Mouse (Mus musculus): ENCODE measurements around the gene Atg4c.

The Atg4c gene

DNA sequence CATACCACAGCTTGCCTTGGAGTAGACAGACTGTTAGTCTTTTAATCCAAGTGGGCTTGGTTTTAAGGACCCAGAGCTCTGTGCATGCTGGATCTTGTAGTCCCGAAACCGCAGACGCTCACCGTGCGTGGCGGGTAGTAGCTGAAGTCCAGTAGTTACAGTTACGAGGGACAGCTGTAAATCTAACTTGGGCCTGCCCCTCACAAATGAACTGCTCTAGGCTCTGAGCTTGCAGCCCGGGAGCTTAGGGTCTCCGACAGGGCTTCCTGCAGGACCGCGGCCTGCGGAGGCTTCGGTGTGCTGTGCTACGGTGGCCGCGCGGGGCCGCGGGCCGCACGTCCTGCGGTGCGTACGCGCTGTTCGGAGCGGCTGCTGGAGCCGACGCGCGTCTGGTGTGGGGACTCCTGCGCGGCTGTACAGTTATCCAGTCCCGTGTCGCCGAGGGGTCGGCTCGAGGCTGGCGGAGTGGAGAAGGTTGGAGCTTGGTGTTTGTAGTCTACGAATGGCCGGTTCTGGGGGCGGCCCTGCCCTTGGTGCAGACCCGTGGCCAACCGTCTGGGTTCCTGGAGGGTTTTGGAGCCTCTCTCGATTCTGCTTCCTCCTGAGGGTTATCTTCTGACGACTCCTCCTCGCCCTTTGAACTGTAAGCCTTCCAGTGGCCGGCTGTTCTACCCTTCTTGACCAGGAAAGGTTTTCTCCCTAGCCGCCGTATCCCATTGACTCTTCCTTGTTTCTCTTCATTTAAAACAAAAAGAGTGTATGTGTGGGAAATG lies at the start of gene Atg4c:
Atg4c (plus strand) TSS at position 125 of the 773 bp plus-strand sequence.
- peak; percentile 79 for DNase-seq (ENCODE audit: low spot score)

DNA sequence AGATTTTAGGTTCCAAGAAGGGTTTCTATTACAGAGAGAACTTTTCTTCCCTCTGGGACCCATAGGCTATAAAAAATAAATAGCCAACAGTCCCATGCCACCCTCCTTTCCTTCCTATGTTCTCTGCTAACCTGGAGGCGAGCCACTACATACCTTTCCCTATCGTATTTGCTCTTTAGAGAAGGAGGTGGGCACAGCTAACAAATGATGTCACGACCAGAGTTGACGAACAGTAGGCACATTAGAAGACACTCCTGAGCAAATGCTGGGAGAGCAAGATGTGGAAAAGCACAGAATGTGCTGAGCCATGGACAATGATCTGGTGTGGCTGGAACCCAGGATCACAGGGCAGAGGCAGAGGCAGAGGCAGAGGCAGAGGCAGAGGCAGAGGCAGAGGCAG lies 42.3 kb upstream of the Atg4c start:
- DNase-seq (ENCODE audit: low spot score) = no peak

DNA sequence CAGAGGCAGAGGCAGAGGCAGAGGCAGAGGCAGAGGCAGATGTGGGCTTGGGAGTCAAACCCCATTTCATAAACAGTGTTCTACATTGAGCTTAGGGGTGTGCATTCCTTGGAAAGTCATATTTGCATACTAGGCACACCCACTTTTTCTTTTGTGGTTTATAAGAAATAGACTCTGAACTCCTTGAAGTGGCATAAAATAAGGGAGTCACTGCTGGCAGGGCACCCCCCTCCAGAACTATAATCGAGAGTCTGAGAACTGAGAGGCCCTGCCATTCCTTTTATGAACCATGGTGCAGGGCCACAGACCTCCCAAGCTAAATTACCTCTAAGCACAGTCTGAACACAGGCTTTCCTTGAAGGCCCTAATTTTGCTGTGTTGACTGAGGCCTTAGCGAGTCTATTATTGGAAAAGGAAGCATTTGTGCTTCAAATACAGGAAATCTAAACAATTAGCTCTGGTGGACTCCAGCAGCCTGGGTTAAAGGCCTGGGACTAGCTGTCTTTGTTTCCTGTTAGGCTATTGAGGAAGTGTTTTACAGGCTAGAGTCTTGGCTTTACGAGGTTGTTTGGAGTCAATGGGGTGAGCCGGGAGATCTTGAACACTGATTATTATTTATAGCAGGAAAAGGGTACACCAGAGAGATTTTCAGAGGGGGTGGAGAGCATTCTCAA lies 41.7 kb upstream of the Atg4c start:
- no peak for DNase-seq (ENCODE audit: low spot score)

DNA sequence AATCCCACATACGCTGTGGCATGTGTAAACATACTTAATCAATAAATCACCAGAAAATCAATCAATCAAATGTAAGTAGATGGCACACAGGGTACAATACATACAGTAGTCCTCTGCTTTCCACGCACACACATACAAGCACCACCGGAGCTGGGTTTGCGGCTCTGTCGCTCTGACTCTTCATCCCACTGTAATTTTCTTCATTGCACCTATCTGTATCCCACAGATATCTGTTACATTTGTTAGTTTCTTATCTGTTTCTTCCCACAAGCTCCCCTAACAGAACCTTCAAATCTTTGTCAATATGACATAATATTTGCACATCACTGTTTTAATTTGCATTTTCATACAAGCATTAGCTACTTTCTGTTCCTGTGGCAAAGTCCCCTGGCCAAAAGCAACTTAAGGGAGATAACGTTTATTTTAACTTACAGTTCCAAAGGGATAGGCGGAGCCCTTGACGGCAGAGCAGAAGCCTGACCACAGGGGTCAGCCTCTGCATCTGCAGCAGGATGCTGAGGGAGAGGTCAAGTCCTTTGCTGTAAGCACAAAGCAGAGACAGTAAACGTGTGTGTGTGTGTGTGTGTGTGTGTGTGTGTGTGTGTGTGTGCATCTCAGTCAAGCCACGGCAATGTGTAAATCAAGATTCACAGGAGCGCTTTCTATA lies 37.0 kb upstream of the Atg4c start:
- DNase-seq (ENCODE audit: low spot score) = no peak

DNA sequence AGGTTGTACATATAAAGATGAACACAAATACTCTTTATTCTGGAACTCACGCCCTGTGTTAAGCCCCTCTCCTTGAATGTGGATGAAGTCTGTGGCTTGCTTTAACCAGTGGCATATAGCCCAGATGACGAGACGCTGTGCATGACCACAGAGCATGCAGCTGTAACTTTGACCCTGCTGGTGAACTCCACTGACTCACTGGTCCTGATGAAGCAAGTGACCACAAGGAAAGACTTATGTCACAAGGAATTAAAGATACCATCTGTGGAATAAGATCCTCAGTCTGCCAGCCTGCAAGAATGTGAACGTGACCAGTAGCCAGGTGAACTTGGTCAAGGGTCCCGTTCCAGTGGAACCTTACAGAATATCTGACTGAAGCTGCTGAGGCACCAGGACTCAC lies 35.2 kb upstream of the Atg4c start:
- DNase-seq (ENCODE audit: low spot score) = no peak

DNA sequence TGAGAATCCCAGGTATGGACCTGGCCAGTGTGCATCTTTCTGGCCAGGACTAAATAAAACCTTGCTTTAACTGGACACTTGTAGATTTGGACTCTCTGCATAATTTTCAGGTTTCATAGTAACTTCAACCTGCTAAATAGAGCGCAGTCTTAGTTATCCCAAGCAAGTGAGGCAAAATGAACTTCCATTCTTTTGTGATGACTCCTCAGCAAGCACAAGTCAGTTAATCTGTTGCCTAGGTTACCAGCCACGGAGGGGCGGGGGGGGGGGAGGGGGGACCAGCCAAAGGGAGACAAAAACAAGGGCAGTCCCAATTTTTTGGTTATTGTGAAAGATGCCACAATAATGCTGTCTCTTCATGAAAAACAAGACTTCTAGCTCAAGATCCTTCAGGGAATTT lies 33.3 kb upstream of the Atg4c start:
- DNase-seq (ENCODE audit: low spot score) = no peak

DNA sequence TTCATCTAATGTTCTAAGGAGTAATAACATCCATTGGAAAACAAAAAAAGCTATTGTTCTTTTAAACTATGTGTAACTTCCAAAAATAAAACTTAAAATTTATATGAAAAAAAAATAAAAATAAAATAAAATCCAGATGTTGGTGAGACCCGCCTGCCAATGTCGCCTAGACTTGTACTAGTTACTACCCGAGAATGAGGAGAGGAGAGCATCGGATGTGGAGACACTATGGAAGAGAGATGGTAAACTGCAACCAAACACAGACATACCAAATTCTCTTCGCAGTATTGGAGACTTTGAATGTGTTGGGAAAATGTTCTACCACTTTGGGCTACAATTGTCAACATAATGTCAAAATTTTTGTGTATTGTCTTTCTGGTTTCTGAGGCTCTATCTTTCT lies 32.8 kb upstream of the Atg4c start:
- no peak for DNase-seq (ENCODE audit: low spot score)

DNA sequence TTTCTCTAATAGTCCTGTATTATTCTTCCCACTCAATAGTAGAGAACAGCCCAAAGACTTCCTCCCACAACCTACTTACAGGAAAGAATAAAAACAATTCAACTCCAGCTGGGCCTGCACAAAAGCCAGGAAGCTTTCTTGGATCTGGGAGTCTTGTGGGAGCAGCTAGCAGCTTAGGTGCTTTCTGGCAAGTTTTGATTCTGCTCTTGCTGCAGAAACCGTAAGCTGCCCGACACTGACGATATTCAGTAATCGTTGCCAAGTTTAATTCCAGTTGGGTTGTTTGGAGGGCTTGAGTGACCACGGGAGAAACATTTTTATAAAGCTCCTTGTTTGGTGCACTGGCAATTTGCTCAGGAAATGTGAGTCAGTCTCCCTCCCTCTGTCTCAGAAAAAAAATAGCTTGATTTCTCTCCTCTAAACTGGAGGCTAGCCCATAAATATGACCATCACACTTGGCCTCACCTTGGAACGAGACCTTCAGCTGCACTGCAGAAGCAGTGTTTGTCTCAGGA lies 32.2 kb upstream of the Atg4c start:
- DNase-seq (ENCODE audit: low spot score) = no peak

DNA sequence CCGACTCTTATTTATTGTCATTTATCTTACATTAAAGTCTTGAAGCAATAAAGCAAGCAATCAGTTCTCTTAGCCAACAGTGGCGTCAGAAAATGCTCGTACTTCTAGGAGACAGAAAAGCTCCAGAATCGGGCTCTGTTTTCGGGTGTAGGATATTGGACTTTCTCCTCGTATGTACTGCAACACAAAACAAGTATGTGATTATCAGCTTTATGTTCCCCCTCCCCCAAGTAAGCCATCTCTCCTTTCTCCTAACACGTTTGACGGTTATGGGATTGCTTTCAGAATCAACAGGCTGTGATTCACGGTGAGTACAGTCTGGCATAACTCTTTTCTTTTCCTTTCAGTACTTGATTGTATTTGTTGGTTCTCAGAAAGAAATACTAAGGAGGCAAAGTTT lies 30.7 kb upstream of the Atg4c start:
- DNase-seq (ENCODE audit: low spot score) = no peak

DNA sequence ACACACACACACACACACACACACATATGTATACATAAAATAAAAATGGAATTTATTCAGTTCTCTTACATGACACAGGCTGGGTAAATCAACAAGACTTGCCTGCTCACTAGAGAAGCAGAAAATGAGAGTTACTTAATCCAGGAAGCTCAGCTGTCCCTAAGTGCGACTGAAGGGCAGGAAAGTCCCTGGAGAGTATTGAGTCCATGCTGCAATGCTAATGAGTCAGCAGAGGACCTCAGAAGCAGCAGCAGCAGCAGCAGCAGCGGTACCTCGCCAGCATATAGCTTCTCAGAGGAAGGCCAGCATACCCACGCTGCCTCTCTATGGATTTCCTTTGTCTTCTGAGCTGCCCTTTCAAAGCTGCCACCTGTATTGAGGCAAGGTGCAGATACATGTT lies 30.2 kb upstream of the Atg4c start:
- DNase-seq (ENCODE audit: low spot score) = peak; percentile 50

DNA sequence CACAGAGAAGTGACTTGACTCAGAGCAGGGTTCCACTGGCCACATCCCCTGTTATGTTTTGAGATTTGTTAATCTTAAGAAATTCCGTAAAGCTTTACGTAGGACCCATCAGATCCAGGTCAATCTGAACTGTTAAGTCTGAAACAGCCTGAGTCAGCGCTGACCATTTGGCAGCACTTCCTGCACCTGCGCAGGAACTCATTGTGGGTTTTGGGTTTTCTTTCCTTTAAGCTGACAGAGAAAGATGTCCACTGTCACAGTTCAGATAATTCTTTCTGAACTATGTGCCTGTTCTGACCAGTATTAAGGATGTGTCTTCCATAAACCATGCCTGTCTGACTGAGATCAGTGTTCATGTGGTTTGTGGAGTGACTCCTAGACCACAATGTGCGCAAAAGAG lies 24.9 kb upstream of the Atg4c start:
- DNase-seq (ENCODE audit: low spot score) = no peak

DNA sequence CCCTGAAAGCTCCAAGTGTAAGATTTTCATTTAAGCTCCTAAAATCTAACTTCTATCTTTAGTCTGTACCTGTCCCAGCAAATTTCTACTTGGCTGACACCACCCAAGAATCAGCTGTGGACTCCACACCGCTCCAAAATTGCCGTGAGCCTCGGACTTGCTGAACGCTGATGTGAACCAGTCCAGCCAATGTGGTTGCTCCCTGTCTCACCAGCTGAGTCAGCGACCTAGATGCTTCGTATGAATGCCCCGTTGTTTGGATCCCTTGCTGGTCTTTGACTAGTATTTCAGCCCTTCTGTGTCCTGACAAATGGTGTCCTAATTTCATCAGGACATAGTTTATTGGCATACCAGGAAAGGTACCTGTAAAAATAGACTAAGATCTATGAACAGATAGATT lies 19.5 kb upstream of the Atg4c start:
- no peak for DNase-seq (ENCODE audit: low spot score)

DNA sequence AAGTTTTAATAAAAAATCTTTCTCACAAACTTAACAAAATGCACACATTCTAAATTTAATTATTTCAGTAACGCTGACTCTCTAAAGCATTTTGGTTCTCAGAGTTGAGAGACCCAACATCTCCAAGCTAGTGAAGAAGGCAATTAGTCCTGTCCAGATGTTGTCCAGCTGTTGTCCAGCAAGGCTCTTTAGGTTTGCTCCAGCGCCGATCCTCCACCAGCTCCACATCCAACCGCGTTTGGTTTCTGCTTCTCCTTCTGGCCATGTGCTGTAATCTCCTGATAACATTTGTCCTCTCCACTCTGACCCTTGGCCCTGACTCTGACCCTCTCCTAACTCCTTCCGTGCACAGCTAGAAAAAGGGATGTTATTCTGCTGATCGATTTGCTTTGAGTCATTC lies 16.9 kb upstream of the Atg4c start:
- DNase-seq (ENCODE audit: low spot score) = no peak

DNA sequence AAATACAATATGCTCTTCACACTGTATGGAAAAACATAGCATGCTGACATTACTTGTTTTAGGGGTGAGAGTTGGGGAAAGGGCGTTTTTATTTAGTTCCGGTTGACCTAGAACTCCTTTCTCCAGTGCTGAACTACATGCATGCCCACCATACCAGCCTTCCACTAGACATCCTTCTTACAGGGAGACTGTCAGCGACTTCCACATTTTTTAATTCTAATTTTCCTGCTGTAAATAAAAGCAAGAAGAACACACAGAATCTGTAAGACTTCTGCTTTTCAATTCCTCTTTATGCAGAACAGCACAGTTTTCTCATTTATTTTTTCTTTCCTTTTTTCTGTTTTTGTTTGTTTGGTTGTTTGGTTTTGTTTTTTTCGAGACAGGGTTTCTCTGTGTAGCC lies 16.5 kb upstream of the Atg4c start:
- DNase-seq (ENCODE audit: low spot score) = no peak

DNA sequence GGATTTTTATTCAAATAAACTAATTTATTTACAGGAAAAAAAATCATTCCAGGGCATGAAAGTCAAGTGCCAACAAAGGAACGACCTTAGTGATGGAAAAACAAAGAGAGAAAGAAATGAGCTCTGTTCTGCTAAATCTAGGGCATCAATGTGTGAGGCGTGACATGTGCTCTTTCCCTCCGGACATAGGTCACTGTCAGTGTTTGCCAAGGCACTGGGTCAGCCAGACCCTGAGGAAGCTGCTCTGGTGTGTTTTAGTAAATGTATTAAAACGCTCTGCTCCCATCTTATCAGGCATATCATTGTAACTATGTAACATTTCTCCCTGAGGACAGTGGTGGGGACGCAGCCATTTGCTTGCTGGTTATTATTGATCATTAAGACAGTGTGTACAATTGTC lies 14.9 kb upstream of the Atg4c start:
- no peak for DNase-seq (ENCODE audit: low spot score)

DNA sequence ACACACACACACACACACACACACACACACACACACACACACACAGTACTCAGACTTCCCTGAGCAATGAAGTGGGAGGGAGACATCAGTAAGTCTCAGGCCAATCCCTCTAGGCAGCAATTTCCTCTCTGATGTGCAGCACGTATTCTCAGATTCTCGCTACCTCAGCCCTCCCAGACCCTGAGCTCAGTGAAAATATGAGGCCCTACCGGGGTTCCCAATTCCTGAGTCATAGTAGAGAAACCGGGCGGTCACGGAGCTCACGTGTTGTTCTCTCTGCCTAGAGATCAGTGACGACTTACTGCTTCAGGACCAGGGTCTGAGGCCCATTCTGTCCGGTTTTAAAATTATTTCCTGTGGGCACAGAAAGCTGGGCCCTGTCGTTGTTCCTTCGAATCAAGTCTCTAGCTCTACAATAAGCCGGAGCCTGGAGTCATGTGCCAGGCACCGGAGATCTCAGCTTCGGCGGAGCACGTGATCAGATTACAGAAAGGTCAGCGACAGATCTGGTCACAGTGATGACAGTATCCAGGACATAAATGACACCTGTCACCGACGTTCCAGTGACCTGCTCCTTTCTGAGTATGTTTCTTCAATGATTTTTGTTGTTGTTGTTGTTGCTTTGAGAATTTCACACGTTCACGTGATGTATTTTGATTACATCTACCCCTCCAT lies 14.2 kb upstream of the Atg4c start:
- DNase-seq (ENCODE audit: low spot score) = peak; percentile 40

DNA sequence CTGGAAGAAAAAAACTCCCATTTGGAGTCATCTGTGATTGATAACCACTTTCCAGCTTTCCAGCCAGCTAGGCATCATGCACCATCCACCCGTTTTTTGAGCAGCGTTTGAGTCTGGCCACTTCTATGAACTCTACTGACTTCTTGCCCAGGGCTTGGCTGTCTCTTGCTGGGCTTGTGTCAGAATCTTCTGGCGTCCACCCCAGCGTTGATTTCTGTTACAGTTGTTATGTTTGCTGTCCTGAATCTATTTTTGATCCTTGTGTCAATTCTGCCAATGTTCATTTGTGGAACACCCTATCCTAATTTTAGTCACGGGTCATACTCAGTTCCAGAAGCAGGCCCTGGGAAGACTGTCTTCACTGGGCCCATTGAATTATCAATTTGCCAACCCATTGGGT lies 12.8 kb upstream of the Atg4c start:
- DNase-seq (ENCODE audit: low spot score) = no peak

DNA sequence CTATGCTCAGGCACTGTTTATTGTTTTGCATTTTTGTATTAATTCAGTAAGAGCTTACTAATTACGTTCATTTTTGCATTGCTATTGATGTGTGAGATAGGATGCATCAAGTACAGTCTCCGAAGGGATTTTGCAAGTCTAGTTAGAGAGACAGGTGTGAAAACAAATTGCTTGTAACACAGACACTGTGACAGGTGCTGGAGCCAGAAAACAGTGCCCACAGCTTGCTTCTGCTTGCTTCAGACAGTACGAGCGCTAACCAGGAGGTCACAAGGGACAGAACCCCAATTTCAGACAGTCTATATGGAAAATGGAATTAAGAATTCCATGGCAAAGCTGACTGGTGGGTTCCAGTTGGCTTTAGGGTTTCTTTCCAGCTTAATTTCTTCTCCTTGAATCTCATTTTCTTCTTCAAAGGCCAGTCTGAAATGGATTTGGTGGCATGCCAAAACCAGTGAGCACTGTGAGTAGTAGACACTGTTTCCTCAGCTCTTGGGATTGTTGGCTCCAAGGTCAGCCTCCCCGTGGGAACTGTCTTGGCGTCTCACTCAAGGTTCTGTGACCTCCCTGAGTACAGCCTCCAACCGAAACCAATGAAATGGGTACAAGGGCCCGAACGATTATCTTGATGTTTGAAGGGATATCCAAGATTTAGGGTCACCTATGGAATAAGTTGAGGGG lies 11.9 kb upstream of the Atg4c start:
- no peak for DNase-seq (ENCODE audit: low spot score)

DNA sequence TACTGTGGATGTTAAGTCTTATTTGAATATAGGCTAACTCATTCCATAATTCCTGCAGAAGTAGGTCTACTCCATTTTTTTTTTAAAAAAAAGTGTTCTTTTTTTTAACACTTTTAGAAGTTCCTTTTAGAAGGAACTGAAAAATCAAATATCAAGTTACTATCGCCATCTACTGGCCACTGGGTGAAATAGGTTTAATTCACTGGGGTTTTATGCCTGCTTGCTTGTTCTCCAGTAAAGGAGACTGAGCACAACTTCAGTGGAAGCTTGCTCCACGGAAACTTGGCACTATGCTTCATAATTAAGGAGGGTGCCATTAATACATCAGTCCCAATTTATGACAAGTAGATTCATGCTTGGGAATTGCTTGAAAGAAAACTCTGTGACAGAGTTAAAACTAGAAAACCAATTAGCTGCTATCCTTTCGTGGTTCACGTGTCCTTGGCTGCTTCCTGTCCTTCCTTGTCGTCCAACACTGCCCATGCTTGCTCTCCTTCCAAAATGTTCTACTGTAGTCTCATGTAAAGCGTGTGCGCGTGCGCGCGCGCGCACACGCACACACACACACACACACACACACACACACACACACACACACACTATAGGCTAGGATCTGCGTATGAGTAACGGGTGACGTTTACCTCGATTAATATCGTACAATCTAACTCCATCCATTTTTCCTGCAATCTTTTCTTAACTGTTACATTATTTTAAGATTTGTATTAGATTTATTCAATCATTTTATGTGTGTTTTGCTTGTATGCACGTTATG lies 10.9 kb upstream of the Atg4c start:
- DNase-seq (ENCODE audit: low spot score) = peak; percentile 37

DNA sequence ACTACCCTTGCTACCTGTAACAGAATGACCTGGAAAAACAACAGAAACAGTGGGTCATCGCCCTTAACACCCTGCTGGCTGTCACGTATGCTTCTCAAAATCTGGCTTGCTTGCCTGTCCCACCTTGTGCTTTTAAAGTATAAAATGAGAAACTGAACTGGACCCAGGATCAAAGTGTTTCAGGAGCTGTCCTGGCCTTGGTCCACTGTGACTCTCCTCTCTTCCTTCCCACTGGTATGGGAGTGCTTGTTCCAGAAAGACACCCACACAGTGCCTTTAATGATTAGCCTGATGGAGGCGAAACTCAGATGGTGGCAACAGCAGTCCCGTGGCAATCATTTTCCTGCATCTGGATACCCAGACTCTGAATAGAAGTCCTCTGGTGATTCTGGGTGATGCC lies 9.1 kb upstream of the Atg4c start:
- DNase-seq (ENCODE audit: low spot score) = no peak

DNA sequence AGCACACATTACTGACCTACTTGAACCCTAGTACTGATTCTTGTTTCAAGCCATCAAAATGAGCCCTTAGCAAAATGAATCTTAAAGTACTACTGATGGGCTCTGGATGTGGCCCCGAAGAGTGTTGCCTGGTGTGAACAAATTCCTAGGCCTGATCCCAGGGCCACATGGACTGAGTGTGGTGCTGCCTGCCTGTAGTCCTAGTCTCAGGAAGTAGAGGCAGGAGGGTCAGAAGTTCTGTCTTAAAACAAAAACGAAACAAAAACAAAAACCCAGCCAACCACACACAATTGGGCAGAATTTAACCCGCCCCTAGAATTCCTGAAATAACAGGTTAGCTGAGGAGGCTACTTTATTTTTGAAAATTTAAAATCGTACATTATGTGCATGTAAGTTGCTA lies 8.4 kb upstream of the Atg4c start:
- DNase-seq (ENCODE audit: low spot score) = no peak

Data from MN1 (cell line).